Mouse (Mus musculus): Measurements from ENCODE around the gene Grk3.

DNA sequence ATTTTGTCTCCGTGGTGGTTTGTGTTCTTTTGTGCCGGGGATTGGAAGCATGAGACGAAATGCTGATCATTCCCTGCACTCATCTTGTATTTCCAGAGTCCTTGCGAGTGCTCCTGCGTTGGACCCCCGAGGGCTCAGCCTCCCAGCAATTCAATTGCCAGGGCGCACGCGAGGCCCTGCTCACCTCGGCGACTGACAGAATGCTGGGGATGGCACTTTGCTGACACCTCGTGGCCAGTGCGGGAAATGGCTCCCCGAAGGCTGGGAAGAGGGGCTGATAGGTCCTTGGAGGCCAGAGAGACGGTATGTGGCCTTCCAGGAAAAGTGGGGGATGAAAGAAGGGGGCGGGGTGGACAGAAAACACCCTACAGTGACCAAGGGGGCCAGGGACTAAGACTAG, 38.7 kb upstream of the Grk3 start:
- TF ChIP-seq ZNF384 (IDR thresholded peaks at IDR 0.05; ENCODE audit: low read depth, low read length) (no peak), ZC3H11A (IDR thresholded peaks at IDR 0.05; ENCODE audit: borderline replicate concordance, low read depth, low read length) (peak; percentile 81), CHD2 (IDR thresholded peaks at IDR 0.05; ENCODE audit: low read depth, low read length) (no peak), MAFK (IDR thresholded peaks at IDR 0.05; ENCODE audit: insufficient read depth, low read depth, low read length) (no peak), HCFC1 (IDR thresholded peaks at IDR 0.05; ENCODE audit: borderline replicate concordance, insufficient read depth, low read length) (no peak)
